Mouse (Mus musculus): ENCODE results near the gene 4930512M02Rik.

- TF ChIP-seq CEBPB (IDR thresholded peaks at IDR 0.05; ENCODE audit: insufficient read depth, poor library complexity, severe bottlenecking) (no peak), MYOD1 (IDR thresholded peaks at IDR 0.05; ENCODE audit: control insufficient read depth in 1 of 3, insufficient read length in 2 of 3, low read depth in 2 of 3) (no peak), POLR2A (IDR thresholded peaks at IDR 0.05; ENCODE audit: insufficient read length, low read depth) (no peak), MAX (IDR thresholded peaks at IDR 0.05; ENCODE audit: low read depth) (no peak), TCF12 (IDR thresholded peaks at IDR 0.05; ENCODE audit: insufficient read depth, poor library complexity, severe bottlenecking) (no peak), TCF3 (IDR thresholded peaks at IDR 0.05; ENCODE audit: insufficient read length, low read depth) (no peak), POLR2AphosphoS2 (IDR thresholded peaks at IDR 0.05; ENCODE audit: insufficient read length, low read depth) (no peak), MYOG (IDR thresholded peaks at IDR 0.05; ENCODE audit: control insufficient read depth in 1 of 3, insufficient read depth in 1 of 3, insufficient read length in 2 of 3, low read depth in 2 of 3) (no peak), USF1 (IDR thresholded peaks at IDR 0.05; ENCODE audit: low read depth) (no peak)
Observed at GRCm38 (mm10) chr11:11656995-11657530, 29.4 kb upstream of the 4930512M02Rik start.
